Mouse (Mus musculus) left cerebral cortex, adult 2 months (tissue): Measurements from ENCODE around the gene Setd7. TPM values are rescaled to one million over a fixed set of nuclear protein-coding genes. Genes with fewer than 3 reads are reported as not detected.
"Not testable (repeated sequence)": the region's sequence is repeated elsewhere in the genome, so short reads cannot be mapped to it uniquely, and the experiment has no call there.

Experiments used
- DNase-seq, 2 experiments: peaks; one replicate each; pipeline ENCODE4 v3.0.0; 2021 to 2022; ENCODE audit warnings: low spot score in 2 of 2, mixed read lengths in 1 of 2; ENCODE audit errors: extremely low spot score in 1 of 2
- H3K27ac ChIP-seq: fragments of 200-600 bp; 2 replicates; pipeline ENCODE4 v1.8.1; 2022
- H3K4me3 ChIP-seq: fragments of 200-600 bp; 2 replicates; pipeline ENCODE4 v1.8.1; 2022
- CTCF ChIP-seq: fragments of 200-600 bp; IDR thresholded peaks from 2 replicates; pipeline ENCODE4 v1.8.1; 2022; ENCODE audit warnings: antibody characterized with exemption, mild to moderate bottlenecking, moderate library complexity
- intact Hi-C: fragments of 180-260 bp; cut with DNase I; formaldehyde crosslinking; loops from one replicate; pipeline ENCODE4 v1.15.1; 2025
- total RNA-seq, 2 experiments: library from RNA; stranded (reverse); gene quantifications; 2 replicates each; pipeline ENCODE4 v1.2.3; 2021

Gene Setd7
- total RNA-seq, 2 experiments from 2014 or later, result 133 to 143 TPM

DNA sequence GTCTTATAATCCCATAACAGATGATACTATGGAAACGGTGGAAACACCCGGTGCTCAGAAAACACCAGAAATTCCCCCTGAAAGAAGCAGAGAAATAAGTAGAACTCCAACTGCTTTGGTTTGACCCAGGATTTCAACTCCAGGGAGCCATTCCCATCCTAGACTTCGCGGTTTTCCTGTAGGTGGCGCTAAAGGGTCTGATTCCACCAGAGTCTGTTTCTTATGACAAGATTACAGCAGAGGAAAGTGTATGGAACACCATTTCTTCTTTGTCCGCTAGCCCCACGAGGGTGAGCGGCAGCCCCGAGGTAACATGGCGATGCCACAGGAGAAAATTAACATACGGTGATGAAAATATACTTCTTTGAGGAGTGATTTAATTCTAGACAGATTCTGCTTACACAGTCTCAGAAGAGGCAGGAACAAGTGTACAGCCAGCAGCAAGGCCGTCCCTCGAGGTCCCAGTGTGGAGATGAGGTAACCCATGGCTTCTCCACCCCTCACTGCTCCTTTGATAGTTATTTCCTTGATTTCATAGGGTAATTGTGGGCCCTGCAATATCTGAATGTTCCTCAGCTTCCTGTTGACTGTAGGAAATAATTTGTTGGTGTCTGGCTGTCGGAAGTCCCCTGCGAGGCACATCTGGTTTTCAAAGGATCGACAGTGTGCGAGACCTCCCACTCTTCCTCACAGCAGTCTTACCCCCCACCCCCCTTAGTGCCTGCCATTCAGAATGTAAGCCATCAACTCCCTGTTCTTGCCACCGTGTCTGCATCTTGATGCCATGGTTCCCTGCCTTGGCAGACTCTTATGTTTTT lies 23.1 kb upstream of the Setd7 start:
- DNase-seq, result peak; percentile 79 to 83
- Histone ChIP-seq H3K4me3 (no peak overlapping the region), H3K27ac (no peak overlapping the region)
- intact Hi-C loops, result loop anchor here (1.0 to 5.0 kb wide), 3 partner anchors 65 to 659 kb away; no protein-coding TSS in a partner anchor
- TF ChIP-seq CTCF, result peak; percentile 85

GRCm38 (mm10) chr3:51579243-51579642 lies 18.6 kb upstream of the Setd7 start:
- DNase-seq, H3K4me3 ChIP-seq, H3K27ac ChIP-seq, intact Hi-C loops: not testable (repeated sequence)

DNA sequence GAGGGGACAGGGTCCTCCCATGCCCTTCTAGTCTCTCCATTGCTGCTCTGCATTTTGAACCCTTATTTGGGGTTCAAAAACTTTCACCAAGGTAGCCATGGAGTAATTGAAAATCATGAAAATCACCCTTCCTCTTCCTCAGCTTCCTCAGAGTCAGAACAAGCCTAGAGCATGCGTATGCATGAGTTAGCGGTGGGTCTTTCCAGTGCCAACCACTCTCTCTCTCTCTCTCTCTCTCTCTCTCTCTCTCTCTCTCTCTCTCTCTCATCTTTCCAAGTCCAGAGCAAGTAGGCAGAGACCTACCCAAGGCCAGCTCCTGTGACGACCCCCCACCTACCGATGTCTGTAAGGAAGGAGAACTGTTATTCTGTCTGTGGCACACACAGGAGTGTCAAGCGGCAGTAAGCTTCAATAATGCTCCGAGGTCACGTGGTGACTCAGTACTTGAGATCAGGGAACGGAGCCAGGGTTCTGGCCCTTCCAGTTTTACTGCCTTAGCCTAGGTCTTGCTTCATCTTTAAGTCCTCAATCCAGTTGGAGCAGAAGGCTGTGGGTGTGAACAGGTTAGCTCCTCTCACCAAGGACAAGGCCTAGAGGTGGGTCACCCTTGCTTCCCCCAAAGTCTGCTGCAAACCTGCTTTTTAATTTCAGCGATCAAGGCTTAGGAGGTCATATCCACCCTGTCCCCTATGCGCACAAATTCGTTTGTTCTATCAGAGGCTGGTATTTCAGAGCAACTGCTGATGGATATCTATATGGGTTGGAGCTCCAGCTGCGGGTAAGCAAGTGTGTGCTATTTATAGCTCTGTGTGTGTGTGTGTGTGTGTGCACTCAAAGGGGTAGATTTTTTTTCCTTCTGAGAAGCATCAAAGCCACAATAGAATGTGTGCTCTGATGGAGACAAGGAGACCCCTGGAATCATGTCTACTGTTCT lies 17.4 kb upstream of the Setd7 start:
- Histone ChIP-seq H3K27ac (no peak overlapping the region), H3K4me3 (no peak overlapping the region)
- intact Hi-C loops, result no loop called here
- no peak for TF ChIP-seq CTCF
- no peak for DNase-seq

- intact Hi-C loops, result no loop called here
- DNase-seq, result no peak
- no peak overlapping the region for H3K27ac ChIP-seq
- H3K4me3 ChIP-seq, result no peak overlapping the region
- TF ChIP-seq CTCF, result no peak
Observed at GRCm38 (mm10) chr3:51577359-51577758, 16.7 kb upstream of the Setd7 start.

- no peak for DNase-seq
- no peak for TF ChIP-seq CTCF
- Histone ChIP-seq H3K27ac (no peak overlapping the region), H3K4me3 (no peak overlapping the region)
- intact Hi-C loops, result no loop called here
Observed at GRCm38 (mm10) chr3:51573915-51574314, 13.2 kb upstream of the Setd7 start.

GRCm38 (mm10) chr3:51570200-51570599 lies 9.5 kb upstream of the Setd7 start:
- no peak for DNase-seq
- H3K27ac ChIP-seq, result no peak overlapping the region
- TF ChIP-seq CTCF, result no peak
- no peak overlapping the region for H3K4me3 ChIP-seq
- intact Hi-C loops, result no loop called here

- no peak overlapping the region for H3K27ac ChIP-seq
- DNase-seq, result no peak
- no peak for TF ChIP-seq CTCF
- intact Hi-C loops, result loop anchor here (2.0 to 10.0 kb wide), 5 partner anchors 51 to 1423 kb away; no protein-coding TSS in a partner anchor
- H3K4me3 ChIP-seq, result peak overlapping the region; percentile 95; the same call in 1 of the 2 replicates
Observed at GRCm38 (mm10) chr3:51561993-51562385, 1.3 kb upstream of the Setd7 start.

DNA sequence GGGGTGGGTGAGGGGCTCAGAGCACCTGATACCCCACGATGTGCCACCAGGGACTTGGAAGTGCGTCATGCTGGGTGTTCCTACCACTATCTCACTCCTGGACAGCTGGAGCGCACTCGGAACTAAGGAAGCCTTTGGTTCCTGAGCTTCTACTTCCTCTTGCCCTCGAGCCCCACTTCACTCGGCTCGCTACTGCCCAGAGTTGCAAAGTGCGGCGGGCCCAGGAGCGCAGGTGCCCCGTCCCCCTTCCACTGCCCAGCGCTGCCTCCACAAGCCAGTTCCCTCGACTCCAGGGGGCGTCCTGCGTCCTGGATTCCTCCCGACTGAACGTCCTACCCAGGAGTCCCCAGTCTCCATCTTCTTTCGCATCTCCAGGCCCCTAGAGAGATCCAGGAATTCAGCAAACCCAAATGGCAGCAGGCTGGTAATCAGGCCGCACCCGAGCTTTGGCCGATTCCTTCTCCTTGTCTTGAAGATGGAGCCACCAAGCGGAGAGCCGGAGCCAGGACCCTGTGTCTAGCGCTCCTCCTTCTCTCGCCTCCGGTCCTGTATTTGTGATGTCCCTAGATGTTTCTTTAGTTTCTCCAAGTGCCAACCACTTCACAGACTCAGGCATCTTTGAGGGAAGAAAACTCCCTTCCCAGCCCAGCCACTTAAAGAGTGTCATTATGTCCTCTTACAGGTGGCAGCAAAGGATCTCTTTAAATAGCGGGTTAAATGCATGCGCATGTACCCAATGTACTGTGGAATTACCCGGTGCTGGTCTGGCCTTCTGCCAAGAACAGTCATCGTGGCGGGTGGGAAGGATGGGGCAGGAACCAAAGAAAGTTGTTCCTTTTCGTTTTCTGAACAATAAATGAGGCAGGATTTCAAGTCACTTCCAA lies 672 bp upstream of the Setd7 start:
- peak overlapping the region; percentile 98 for H3K27ac ChIP-seq
- H3K4me3 ChIP-seq, result peak overlapping the region; percentile 95
- TF ChIP-seq CTCF, result peak; percentile 33
- peak; percentile 50 to 56 for DNase-seq
- intact Hi-C loops, result loop anchor here (2.0 to 10.0 kb wide), 5 partner anchors 51 to 1423 kb away; no protein-coding TSS in a partner anchor

GRCm38 (mm10) chr3:51559594-51560450 lies 857 bp downstream of the Setd7 start:
- Histone ChIP-seq H3K27ac (peak overlapping the region; percentile 98), H3K4me3 (peak overlapping the region; percentile 95)
- intact Hi-C loops, result loop anchor here (2.0 to 10.0 kb wide), 5 partner anchors 49 to 1425 kb away; no protein-coding TSS in a partner anchor
- peak; percentile 14; the same call in 1 of the 2 replicates for TF ChIP-seq CTCF
- peak; percentile 80 to 82 for DNase-seq

- no peak for DNase-seq
- intact Hi-C loops, result no loop called here
- Histone ChIP-seq H3K4me3 (no peak overlapping the region), H3K27ac (no peak overlapping the region)
- TF ChIP-seq CTCF, result no peak
Observed at GRCm38 (mm10) chr3:51555583-51555982, 5.1 kb downstream of the Setd7 start.
